Mouse (Mus musculus) midbrain, embryonic 13.5 days (tissue): ENCODE measurements around the gene Cadm3. TPM values are rescaled to one million over a fixed set of nuclear protein-coding genes. Genes with fewer than 3 reads are reported as not detected.

Source experiments
- ATAC-seq: fragments of 200-750 bp; cut with Nextera tagmentation; 2 replicates; pipeline ENCODE4 v1.8.0; 2017; ENCODE audit warnings: mild to moderate bottlenecking, moderate TSS enrichment, moderate library complexity
- H3K27ac ChIP-seq: fragments of 300-500 bp; sonication (generic); 2 replicates; pipeline ENCODE4 v1.5.1; 2015; ENCODE audit warnings: inconsistent platforms, mild to moderate bottlenecking, moderate library complexity
- H3K27me3 ChIP-seq: fragments of 300-500 bp; sonication (generic); 2 replicates; pipeline ENCODE4 v1.6.1; 2015; ENCODE audit warnings: mild to moderate bottlenecking, inconsistent platforms
- H3K36me3 ChIP-seq: fragments of 300-500 bp; sonication (generic); 2 replicates; pipeline ENCODE4 v1.6.1; 2015; ENCODE audit warnings: mild to moderate bottlenecking, inconsistent platforms
- H3K4me1 ChIP-seq: fragments of 300-500 bp; sonication (generic); replicated peaks from 2 replicates; pipeline ENCODE4 v1.6.1; 2015; ENCODE audit warnings: inconsistent platforms
- H3K4me2 ChIP-seq: fragments of 300-500 bp; sonication (generic); replicated peaks from 2 replicates; pipeline ENCODE4 v1.6.1; 2015; ENCODE audit warnings: moderate library complexity, mild to moderate bottlenecking, inconsistent platforms
- H3K4me3 ChIP-seq: fragments of 300-500 bp; sonication (generic); replicated peaks from 2 replicates; pipeline ENCODE4 v1.5.1; 2015; ENCODE audit warnings: mild to moderate bottlenecking, inconsistent platforms
- H3K9ac ChIP-seq: fragments of 300-500 bp; sonication (generic); replicated peaks from 2 replicates; pipeline ENCODE4 v1.6.1; 2015; ENCODE audit warnings: mild to moderate bottlenecking, inconsistent platforms
- H3K9me3 ChIP-seq: fragments of 300-500 bp; sonication (generic); 2 replicates; pipeline ENCODE4 v1.6.1; 2016; ENCODE audit warnings: mild to moderate bottlenecking, inconsistent platforms
- WGBS: fragments of 180-500 bp; shearing (Covaris S2); methylation state at CpG from one replicate; pipeline ENCODE4 v1.1.7; 2015; 5-methylcytosine and 5-hydroxymethylcytosine counted together
- polyA plus RNA-seq: library from polyadenylated mRNA; unstranded; fragments of >200 nt; fragmentation: Nextera tagmentation; extraction: Ambion mirVana; gene quantifications from 2 replicates; pipeline ENCODE4 v1.2.1, GENCODE M21; 2015

The Cadm3 gene
- polyA plus RNA-seq = 44.1 and 49.5 TPM in 2 replicates

- WGBS = under 1% methylated on average over 41 of the region's 46 CpGs
- peak; percentile 88 for ATAC-seq
- H3K9ac ChIP-seq = peak within 1 kb of the TSS; percentile 96
- H3K36me3 ChIP-seq = no peaks in the 10 kb centered on the region
- peak within 1 kb of the TSS; percentile 93 for H3K27ac ChIP-seq
- no peaks in the 10 kb centered on the region for H3K9me3 ChIP-seq
- peak within 1 kb of the TSS; percentile 92 for H3K4me3 ChIP-seq
- peaks cover 46% of the 10 kb centered on the region for H3K4me1 ChIP-seq
- H3K4me2 ChIP-seq = peak within 1 kb of the TSS; percentile 84
- H3K27me3 ChIP-seq = no peaks in the 10 kb centered on the region
These were observed at the start of gene Cadm3 for GRCm38 (mm10) chr1:173367356-173368046. Gene Cadm3, minus strand, starts transcription at chr1:173367695.

GRCm38 (mm10) chr1:173414631-173415030, 47.1 kb upstream of the Cadm3 start:
- H3K4me2 ChIP-seq = no peak overlapping the region
- H3K27ac ChIP-seq = no peak overlapping the region
- H3K27me3 ChIP-seq = no peaks in the 10 kb centered on the region
- WGBS = 80% methylated on average over 3 of the region's 3 CpGs
- H3K4me1 ChIP-seq = no peaks in the 10 kb centered on the region
- no peak overlapping the region for H3K9ac ChIP-seq
- H3K9me3 ChIP-seq = no peaks in the 10 kb centered on the region
- ATAC-seq = no peak
- H3K36me3 ChIP-seq = no peaks in the 10 kb centered on the region
- H3K4me3 ChIP-seq = no peak overlapping the region

GRCm38 (mm10) chr1:173411863-173412262, 44.4 kb upstream of the Cadm3 start:
- ATAC-seq = no peak
- H3K4me1 ChIP-seq = no peaks in the 10 kb centered on the region
- no peak overlapping the region for H3K9ac ChIP-seq
- no peak overlapping the region for H3K4me2 ChIP-seq
- H3K27ac ChIP-seq = no peak overlapping the region
- no peaks in the 10 kb centered on the region for H3K9me3 ChIP-seq
- no peaks in the 10 kb centered on the region for H3K27me3 ChIP-seq
- WGBS = 91% methylated on average over 4 of the region's 4 CpGs
- no peak overlapping the region for H3K4me3 ChIP-seq
- no peaks in the 10 kb centered on the region for H3K36me3 ChIP-seq

- Histone ChIP-seq H3K27me3 (no peaks in the 10 kb centered on the region), H3K4me1 (no peaks in the 10 kb centered on the region), H3K27ac (no peak overlapping the region), H3K9ac (no peak overlapping the region), H3K4me3 (no peak overlapping the region), H3K9me3 (no peaks in the 10 kb centered on the region), H3K36me3 (no peaks in the 10 kb centered on the region), H3K4me2 (no peak overlapping the region)
- ATAC-seq = no peak
These were observed 41.6 kb upstream of the Cadm3 start for GRCm38 (mm10) chr1:173409066-173409465.

- no peak overlapping the region for H3K4me3 ChIP-seq
- 76% methylated on average over 5 of the region's 5 CpGs for WGBS
- H3K36me3 ChIP-seq = no peaks in the 10 kb centered on the region
- H3K27me3 ChIP-seq = no peaks in the 10 kb centered on the region
- H3K9me3 ChIP-seq = no peaks in the 10 kb centered on the region
- no peak overlapping the region for H3K4me2 ChIP-seq
- no peak overlapping the region for H3K9ac ChIP-seq
- ATAC-seq = peak; percentile 43; the same call in 1 of the 2 replicates
- no peak overlapping the region for H3K27ac ChIP-seq
- H3K4me1 ChIP-seq = no peaks in the 10 kb centered on the region
These were observed 37.3 kb upstream of the Cadm3 start for GRCm38 (mm10) chr1:173404696-173405309.

GRCm38 (mm10) chr1:173398323-173398970, 31.0 kb upstream of the Cadm3 start:
- Histone ChIP-seq H3K27me3 (no peaks in the 10 kb centered on the region), H3K9ac (no peak overlapping the region), H3K4me1 (no peaks in the 10 kb centered on the region), H3K4me2 (no peak overlapping the region), H3K9me3 (no peaks in the 10 kb centered on the region), H3K4me3 (no peak overlapping the region), H3K36me3 (no peaks in the 10 kb centered on the region), H3K27ac (no peak overlapping the region)
- WGBS = 38% methylated on average over 3 of the region's 3 CpGs
- peak; percentile 84 for ATAC-seq

GRCm38 (mm10) chr1:173391754-173392153, 24.3 kb upstream of the Cadm3 start:
- Histone ChIP-seq H3K4me2 (no peak overlapping the region), H3K9me3 (no peaks in the 10 kb centered on the region), H3K27ac (no peak overlapping the region), H3K27me3 (no peaks in the 10 kb centered on the region), H3K36me3 (no peaks in the 10 kb centered on the region), H3K9ac (no peak overlapping the region), H3K4me3 (no peak overlapping the region), H3K4me1 (peaks cover 22% of the 10 kb centered on the region)
- no peak for ATAC-seq
- 92% methylated on average over 6 of the region's 6 CpGs for WGBS

- H3K4me1 ChIP-seq = peaks cover 22% of the 10 kb centered on the region
- H3K27me3 ChIP-seq = no peaks in the 10 kb centered on the region
- peak overlapping the region; percentile 46 for H3K4me2 ChIP-seq
- no peaks in the 10 kb centered on the region for H3K36me3 ChIP-seq
- no peaks in the 10 kb centered on the region for H3K9me3 ChIP-seq
- 1% methylated on average over 13 of the region's 13 CpGs for WGBS
- peak overlapping the region; percentile 43 for H3K4me3 ChIP-seq
- ATAC-seq = peak; percentile 97
- H3K9ac ChIP-seq = peak overlapping the region; percentile 55
- peak overlapping the region; percentile 93 for H3K27ac ChIP-seq
These were observed 22.5 kb upstream of the Cadm3 start for GRCm38 (mm10) chr1:173389901-173390401.

- H3K9me3 ChIP-seq = no peaks in the 10 kb centered on the region
- no peaks in the 10 kb centered on the region for H3K36me3 ChIP-seq
- H3K27ac ChIP-seq = peak overlapping the region; percentile 93
- WGBS = 12% methylated on average over 3 of the region's 3 CpGs
- no peaks in the 10 kb centered on the region for H3K27me3 ChIP-seq
- peak overlapping the region; percentile 43 for H3K4me3 ChIP-seq
- ATAC-seq = peak; percentile 64
- H3K4me1 ChIP-seq = peaks cover 22% of the 10 kb centered on the region
- H3K4me2 ChIP-seq = peak overlapping the region; percentile 46
- peak overlapping the region; percentile 55 for H3K9ac ChIP-seq
These were observed 21.9 kb upstream of the Cadm3 start for GRCm38 (mm10) chr1:173389431-173389830.

GRCm38 (mm10) chr1:173381436-173381835, 13.9 kb upstream of the Cadm3 start:
- 91% methylated on average over 6 of the region's 6 CpGs for WGBS
- no peak for ATAC-seq

GRCm38 (mm10) chr1:173377380-173378112, 10.1 kb upstream of the Cadm3 start:
- no peak overlapping the region for H3K9ac ChIP-seq
- no peak overlapping the region for H3K4me3 ChIP-seq
- H3K9me3 ChIP-seq = no peaks in the 10 kb centered on the region
- 32% methylated on average over 13 of the region's 13 CpGs for WGBS
- no peaks in the 10 kb centered on the region for H3K4me1 ChIP-seq
- H3K27me3 ChIP-seq = no peaks in the 10 kb centered on the region
- H3K4me2 ChIP-seq = 0 out of 2 replicates have a peak overlapping the region, but pooled peaks have one; percentile 29
- no peaks in the 10 kb centered on the region for H3K36me3 ChIP-seq
- no peak overlapping the region for H3K27ac ChIP-seq
- ATAC-seq = peak; percentile 88

More at GRCm38 (mm10) chr1:173381436-173381835, 13.9 kb upstream of the Cadm3 start:
- Histone ChIP-seq H3K4me3 (no peak overlapping the region), H3K27me3 (no peaks in the 10 kb centered on the region), H3K4me2 (no peak overlapping the region), H3K36me3 (no peaks in the 10 kb centered on the region), H3K4me1 (no peaks in the 10 kb centered on the region), H3K9me3 (no peaks in the 10 kb centered on the region), H3K9ac (no peak overlapping the region), H3K27ac (no peak overlapping the region)
